Mouse (Mus musculus) cerebellum, postnatal 36 days (tissue): Measurements from ENCODE around the gene Tmem178.

ENCODE experiments used
- DNase-seq, 2 experiments: peaks; one replicate each; pipeline ENCODE4 v3.0.0; 2021 to 2022; ENCODE audit warnings: mixed read lengths in 2 of 2

Tmem178 gene

GRCm38 (mm10) chr17:80998958-80999357 lies 54.5 kb downstream of the Tmem178 start:
- DNase-seq: no peak

GRCm38 (mm10) chr17:81001010-81001409 lies 56.6 kb downstream of the Tmem178 start:
- no peak for DNase-seq

- DNase-seq: no peak
Measured at GRCm38 (mm10) chr17:81001647-81002046, 57.2 kb downstream of the Tmem178 start.

GRCm38 (mm10) chr17:81002130-81002529 lies 57.7 kb downstream of the Tmem178 start:
- no peak for DNase-seq

- no peak for DNase-seq
Measured at GRCm38 (mm10) chr17:81004454-81004853, 60.0 kb downstream of the Tmem178 start.

- no peak for DNase-seq
Measured at GRCm38 (mm10) chr17:81005292-81005691, 60.9 kb downstream of the Tmem178 start.

GRCm38 (mm10) chr17:81009112-81009511 lies 64.7 kb downstream of the Tmem178 start:
- no peak for DNase-seq

GRCm38 (mm10) chr17:81010199-81010598 lies 65.8 kb downstream of the Tmem178 start:
- no peak for DNase-seq

- no peak for DNase-seq
Measured at GRCm38 (mm10) chr17:81010844-81011685, 66.6 kb downstream of the Tmem178 start.

GRCm38 (mm10) chr17:81015814-81016447 lies 71.5 kb downstream of the Tmem178 start:
- peak; percentile 43 to 69 for DNase-seq

- peak in 1 of 2 experiments; percentile 31 for DNase-seq
Measured at GRCm38 (mm10) chr17:81017132-81017531, 72.7 kb downstream of the Tmem178 start.

- no peak for DNase-seq
Measured at GRCm38 (mm10) chr17:81027331-81027730, 82.9 kb downstream of the Tmem178 start.

GRCm38 (mm10) chr17:81031830-81032442 lies 87.5 kb downstream of the Tmem178 start:
- no peak for DNase-seq

GRCm38 (mm10) chr17:81032957-81033356 lies 88.5 kb downstream of the Tmem178 start:
- no peak for DNase-seq

- no peak for DNase-seq
Measured at GRCm38 (mm10) chr17:81035354-81035753, 90.9 kb downstream of the Tmem178 start.

GRCm38 (mm10) chr17:81038707-81039408 lies 94.4 kb downstream of the Tmem178 start:
- DNase-seq: no peak

GRCm38 (mm10) chr17:81041662-81042061 lies 97.2 kb downstream of the Tmem178 start:
- DNase-seq: no peak

GRCm38 (mm10) chr17:81044356-81044755 lies 99.9 kb downstream of the Tmem178 start:
- no peak for DNase-seq

GRCm38 (mm10) chr17:81045115-81045514 lies 100.7 kb downstream of the Tmem178 start:
- no peak for DNase-seq

GRCm38 (mm10) chr17:81045525-81046150 lies 101.2 kb downstream of the Tmem178 start:
- no peak for DNase-seq

GRCm38 (mm10) chr17:81047930-81048564 lies 103.6 kb downstream of the Tmem178 start:
- no peak for DNase-seq
